Mouse (Mus musculus): ENCODE data around the gene B4galt7.
A peak's percentile ranks its signal among the peaks of the same experiment; 100 is the strongest.
"Not testable (repeated sequence)": the region's sequence is repeated elsewhere in the genome, so short reads cannot be mapped to it uniquely, and the experiment has no call there.

B4galt7 gene

DNA sequence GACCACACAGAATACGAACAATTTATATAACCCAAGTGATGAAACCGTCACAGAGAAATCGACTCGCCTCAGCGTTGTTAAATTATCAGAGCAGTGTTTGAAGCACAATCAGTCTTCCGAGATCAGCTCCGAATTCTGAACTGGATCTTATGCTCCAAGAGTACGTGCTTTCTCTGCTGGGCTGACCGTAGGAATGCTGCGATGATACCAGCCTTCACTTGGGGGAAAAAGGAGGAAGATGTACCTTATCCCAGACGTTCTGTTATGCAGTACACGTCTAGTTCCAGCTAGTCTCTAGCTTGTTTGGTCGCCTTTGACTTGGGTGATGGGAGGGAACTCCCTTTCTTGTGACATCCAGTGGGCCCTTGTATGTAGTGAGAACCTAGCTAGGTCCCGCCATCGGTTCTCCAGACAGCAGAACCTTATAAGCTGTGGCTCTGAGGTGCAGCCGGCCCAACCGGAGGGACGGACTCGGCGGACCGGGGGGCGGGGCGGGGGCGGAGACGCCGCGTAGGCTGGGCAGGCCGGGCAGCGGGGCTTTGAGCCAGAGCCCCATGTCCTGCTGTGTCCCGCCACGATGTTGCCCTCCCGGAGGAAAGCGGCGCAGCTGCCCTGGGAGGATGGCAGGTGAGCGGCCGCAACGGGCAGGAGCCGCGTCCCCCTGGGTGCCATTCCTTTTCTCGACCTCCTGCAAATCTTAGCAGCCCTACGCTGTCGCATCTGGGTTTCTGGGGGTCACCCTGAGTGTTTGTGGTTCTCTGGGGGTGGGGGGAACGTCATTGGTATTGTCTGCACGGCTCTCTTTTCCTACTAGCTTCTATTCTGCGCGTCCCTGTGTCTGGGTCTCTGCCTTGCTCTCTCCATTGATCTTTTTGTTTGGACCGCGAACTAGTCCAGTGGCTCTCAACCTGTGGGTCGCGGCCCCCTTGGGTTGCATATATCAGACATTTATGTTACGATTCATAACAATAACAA lies at the start of gene B4galt7:
Gene B4galt7, plus strand, starts transcription at position 331 of the 975 bp plus-strand sequence.
- DNase-seq: peak; percentile 45 to 63

- DNase-seq: no peak
These were observed 43.8 kb upstream of the B4galt7 start for GRCm38 (mm10) chr13:55555921-55556320.

DNA sequence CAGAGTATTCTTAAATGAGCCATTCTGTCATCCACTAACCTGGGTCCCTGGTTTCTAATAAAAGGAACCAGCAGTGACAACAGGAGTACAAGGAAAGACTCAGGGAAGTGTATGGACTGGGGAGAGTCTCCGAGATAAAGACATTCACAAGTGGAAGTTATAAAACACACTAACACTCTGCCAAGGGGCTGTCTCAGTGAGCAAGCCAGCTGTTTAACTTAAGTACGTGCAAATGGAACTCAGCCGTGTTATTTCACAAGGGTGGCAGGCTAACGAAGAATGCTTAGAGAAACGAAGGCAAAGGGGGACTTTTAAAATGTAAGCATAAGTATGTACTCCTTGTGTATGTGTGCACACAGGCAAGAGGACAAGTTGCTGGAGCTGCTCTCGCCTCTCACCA lies 42.2 kb upstream of the B4galt7 start:
- no peak for DNase-seq

DNA sequence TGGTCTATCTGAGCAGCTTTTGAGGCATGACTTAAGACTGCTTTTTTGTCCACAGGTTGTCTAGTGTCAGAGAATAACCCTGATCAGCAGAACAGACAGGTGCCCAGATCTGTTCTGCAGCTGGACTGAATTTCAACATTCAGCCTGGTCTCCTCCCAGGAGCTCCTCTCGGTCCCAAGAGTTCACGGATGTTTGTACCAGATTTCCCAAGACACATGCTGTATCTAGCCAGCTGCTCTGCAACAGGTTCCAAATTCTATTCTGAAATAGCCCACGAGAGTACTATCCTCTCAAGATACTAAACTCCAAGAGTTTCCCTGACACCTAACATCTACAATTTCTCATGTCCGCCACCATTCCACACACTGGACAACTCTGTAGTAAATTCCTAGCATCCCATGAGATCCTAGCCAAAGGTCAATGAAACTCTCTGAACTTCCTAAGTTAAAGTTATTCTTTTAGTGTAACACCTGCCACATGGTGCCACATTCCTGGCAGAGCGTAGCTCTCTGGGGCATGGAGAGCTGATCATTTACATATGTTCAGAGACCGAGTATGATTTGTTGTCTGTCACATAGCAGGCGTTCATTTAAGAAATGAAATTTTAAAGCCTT lies 36.3 kb upstream of the B4galt7 start:
- no peak for DNase-seq

DNA sequence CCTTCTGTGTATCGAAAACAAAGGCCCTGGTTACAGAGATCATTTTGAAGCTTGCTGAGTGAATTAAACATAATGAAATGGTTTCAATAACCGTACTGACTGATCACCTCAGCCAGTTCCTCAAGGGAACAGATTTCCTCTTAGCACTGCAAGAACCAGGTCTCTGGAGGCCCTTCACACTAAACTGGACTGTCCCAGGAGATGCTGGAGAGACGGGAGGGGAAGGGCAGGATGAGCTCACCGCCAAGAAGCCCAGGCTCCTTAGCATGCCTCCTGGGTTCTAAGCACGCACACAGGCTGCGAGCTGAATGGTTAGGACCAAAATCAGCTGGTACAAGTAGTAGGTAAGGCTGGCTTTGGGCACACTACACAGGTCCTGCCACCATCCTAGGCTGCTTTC lies 32.7 kb upstream of the B4galt7 start:
- DNase-seq: no peak

DNA sequence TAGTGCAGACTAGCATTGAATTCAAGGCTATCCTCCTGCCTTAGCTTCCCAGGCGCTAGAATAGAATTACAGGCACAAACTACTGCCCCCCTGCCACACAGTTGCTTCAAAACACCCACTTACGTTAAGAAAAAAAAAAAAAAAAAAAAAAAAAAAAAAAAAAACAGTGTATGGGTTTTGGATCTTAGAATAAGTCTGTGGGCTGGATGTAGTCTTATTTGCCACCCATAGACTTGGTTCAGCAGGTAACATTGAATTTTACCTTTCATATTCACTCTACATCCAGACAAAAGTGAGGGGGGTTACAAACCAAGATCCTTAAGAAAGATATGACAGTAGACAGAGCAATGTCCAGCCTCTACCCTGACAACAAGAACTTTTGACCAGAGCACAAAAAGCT lies 31.7 kb upstream of the B4galt7 start:
- no peak for DNase-seq

DNA sequence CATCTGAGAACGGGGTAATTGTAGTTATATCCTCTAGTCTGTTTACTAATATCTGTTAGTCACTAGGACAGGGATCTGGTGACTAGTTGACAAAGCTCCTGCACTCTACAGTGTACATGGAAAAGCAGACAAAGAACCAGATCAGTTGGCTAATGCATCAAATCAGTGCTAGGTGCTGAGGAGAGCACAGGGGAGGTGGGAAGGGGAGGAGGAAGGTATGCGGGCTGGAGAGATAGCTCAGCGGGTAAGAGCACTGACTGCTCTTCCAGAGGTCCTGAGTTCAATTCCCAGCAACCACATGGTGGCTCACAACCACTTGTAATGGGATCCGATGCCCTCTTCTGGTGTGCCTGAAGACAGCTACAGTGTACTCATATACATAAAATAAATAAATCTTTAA lies 31.2 kb upstream of the B4galt7 start:
- DNase-seq: not testable (repeated sequence)

DNA sequence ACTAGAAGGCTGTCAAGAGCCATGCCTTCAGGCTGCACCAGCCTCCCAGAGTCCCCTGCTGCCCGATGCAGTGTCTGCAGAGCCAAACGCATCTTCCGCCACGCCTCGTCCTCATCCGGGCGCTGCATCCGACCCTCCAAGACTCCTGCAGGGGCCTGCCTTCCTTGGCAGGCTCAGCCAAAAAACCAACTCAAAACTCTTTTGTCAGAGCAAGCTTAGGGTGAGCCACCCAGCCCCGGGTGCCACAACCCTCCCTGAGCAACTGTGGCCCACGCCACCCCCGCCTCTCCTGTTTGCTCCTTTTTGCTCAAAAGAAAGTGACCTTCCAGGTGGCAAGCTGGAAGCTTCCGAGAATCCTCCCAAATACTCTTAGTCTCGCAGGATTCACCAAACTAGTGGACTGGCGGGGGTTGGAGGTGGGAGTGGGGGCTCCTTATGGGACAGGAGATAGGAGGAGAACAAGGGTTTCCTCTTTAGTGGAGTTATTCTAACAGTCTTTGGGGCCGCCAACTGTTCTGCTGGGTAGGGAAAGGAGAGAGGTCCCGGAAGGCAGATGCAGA lies 29.9 kb upstream of the B4galt7 start:
- DNase-seq: peak; percentile 23 to 43

DNA sequence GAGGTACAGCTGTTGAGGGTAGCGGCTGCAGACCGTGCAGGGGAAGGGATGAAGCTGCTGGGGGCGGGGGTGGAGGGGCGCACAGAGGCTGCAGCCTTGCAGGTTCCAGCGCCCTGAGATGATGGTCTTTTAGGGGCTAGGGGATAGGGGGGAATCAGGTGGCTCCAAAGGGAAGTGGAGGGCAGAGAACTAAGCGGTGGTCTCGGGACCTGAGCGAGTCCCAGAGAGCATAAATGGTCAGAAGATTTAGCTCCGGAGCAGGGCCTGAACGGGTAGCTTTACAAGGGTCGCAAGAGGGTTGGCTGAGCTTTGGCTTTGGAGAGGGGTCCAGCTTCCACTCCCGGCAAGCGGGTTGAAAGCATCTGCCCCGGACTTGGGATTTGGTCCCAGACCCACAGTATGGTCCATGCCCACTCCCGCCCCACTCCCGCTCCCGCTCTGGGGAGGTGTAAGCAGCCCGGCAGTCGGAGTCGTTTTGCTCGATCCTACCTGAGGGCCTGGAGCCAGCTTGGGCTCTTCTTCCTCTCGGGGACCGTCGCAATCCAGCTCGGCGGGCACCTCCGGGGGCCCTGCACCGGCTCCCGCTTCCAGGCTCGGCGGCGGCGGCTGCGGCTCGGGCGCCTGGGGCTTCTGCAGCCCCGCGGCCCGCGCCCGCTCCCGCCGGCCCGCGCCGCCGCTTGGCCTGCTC lies 29.3 kb upstream of the B4galt7 start:
- peak; percentile 39 to 41 for DNase-seq

DNA sequence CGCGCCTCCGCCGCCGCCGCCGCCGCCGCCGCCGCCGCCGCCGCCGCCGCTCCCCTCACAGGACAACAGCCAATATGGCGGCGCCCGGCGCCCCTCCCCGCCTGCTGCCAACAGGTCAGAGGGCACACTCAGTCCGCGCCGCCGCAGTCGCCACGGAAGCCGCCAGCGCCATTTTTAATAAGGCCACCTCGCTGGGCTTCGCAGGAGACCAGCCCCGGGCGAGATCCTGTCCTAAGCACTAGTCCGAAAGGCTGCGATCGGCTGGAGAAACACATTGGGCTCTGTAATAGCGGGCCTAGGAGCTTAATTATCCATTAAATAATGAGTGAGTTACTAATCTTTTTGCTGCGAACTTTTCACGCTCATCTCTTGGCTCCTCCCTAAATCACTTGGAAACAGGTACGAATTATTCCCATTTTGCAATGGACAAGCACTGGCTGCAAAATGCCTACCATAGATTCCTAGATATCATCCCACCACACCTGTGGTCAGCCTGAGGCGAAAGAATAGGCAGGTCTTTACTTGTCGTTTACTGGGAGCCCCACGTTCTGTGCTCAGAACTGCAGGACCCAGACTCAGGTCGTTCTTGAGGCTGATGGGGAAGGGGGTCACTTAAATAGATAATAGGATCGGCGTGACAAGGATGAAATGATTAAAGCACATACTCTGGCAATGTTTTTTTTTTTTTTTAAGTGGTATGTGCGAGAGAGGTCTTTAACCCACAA lies 28.5 kb upstream of the B4galt7 start, which contains the start of gene Fam193b:
Gene Fam193b, minus strand, starts transcription at position 94 of the 725 bp plus-strand sequence.
- DNase-seq: peak; percentile 89

GRCm38 (mm10) chr13:55571977-55572376 lies 27.7 kb upstream of the B4galt7 start:
- no peak for DNase-seq

- no peak for DNase-seq
These were observed 26.3 kb upstream of the B4galt7 start, which contains the start of gene Tmed9 for GRCm38 (mm10) chr13:55573432-55573831. Gene Tmed9 (plus strand): TSS chr13:55573732.

DNA sequence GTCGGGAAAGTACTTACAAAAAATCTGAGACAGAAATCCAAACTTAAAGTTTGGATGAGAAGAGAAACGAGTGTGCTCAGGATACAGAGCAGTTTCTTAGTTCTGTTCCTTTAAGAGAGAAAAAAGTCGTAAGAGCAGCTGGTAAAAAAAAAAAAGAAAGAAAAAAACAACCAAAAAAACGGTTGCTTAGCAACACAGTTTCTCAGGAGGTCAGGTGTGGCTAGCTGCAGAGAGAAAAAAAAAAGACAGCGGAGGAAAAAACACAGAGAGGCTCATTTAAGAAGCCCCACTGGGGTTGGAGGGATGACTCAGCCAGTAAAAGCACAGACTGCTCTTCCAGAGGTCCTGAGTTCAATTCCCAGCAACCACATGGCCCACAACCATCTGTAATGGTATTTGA lies 25.4 kb upstream of the B4galt7 start:
- DNase-seq: no peak

GRCm38 (mm10) chr13:55575932-55576331 lies 23.8 kb upstream of the B4galt7 start:
- no peak for DNase-seq

GRCm38 (mm10) chr13:55576872-55577271 lies 22.8 kb upstream of the B4galt7 start:
- not testable (repeated sequence) for DNase-seq

DNA sequence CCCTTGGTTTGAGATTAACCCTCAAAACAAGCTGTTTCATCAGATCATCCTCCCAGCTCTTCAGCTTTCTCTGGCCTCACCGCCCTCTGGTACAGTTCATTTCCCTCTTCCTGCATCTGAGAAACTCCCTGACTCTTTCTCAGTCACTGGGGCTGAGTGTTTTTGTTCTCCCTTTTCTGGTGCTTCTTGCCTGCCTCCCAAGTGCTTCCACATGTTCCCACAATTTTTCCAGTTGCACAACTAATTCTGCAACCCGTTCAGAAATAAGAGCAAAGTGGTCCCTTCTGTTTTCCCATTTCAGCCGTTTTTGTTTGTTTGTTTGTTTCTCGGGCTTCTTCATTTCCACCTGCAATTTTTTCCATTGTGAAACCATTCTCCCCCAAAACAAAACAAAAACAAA lies 21.6 kb upstream of the B4galt7 start:
- DNase-seq: no peak

DNA sequence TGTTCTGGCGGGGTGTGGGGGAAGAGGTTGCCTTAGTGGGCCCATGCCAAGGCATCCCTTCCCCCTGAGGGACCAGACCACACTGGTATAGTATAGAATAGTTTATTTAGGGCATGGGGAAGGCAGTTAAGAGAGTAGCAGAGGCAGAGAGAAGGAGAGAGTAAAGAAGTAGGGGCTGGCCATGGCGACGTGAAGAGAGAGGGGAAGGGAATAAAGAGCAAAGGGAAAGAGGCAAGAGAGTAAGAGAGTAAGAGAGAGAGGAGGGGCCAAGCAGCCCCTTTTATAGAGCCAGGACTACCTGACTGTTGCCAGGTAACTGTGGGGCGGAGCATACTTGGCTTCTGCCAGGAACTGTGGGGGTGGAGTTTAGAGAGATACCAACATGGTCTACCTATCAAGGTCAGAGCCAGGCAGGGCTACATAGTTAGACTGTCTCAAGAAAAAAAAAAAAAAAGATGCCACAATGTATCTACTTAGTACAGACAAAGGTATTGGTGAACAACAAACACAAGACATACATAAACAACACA lies 7.7 kb upstream of the B4galt7 start:
- DNase-seq: no peak

DNA sequence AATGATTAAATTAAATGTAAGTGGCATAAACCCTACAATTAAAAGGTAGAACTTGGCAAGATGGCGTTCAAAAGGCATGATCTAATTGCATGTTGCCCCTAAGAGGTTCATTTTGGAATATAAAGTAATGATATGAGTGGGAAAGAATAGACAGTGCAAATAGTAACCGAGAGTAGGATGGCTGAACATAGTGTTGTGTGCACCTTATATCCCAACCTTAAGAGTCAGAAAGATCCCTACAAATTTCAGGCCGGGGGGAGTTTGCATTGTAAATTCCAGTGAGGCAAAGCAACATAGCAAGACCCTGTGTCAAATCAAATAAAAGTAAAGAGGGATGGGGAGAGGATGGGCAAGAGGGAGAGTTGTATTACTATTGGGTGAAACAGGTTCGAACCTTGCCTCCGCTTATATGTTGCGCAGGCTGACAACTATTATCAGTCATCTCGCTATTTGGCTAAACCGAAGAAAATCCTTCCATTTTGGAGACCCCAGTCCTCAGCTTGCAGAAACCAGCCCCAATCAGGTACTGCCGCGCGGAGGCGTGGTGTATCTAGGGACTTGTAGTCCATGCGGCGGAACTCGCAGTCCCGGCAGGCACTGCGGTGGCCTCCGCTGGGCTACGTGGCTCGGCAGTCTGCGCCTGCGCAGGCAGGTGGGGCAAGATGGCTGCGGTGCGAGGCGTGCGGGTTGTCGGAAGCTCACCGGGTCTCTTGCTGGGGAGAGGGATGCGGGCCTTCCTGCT lies 7.0 kb upstream of the B4galt7 start:
- peak; percentile 97 for DNase-seq

GRCm38 (mm10) chr13:55593254-55593747 lies 6.4 kb upstream of the B4galt7 start:
- no peak for DNase-seq

DNA sequence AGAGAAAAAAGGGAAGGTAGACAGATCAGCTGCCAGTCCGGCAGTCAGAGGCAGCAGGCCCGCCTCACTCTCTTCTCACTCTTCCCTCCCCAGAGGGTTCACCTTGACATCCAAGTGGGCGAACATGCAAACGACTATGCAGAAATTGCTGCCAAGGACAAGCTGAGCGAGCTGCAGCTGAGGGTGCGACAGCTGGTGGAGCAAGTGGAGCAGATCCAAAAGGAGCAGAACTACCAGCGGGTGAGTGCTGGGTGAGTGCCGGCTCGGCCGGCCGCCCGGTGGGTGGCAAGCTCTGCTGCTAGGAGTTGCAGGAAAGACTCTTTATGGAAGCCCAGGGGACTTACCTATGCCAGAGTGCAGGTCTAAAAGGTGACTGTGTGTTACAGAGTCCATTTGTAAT lies 4.3 kb upstream of the B4galt7 start:
- DNase-seq: no peak

- no peak for DNase-seq
These were observed 2.9 kb upstream of the B4galt7 start for GRCm38 (mm10) chr13:55596802-55597201.
